Mouse (Mus musculus) ES-CJ7 (cell line): ENCODE measurements around the gene Il34.

Experiments
- DNase-seq: peaks from one replicate; pipeline ENCODE4 v3.0.0; 2011; ENCODE audit warnings: low read depth, low spot score

Il34 gene

GRCm38 (mm10) chr8:110810481-110811065 lies 4.8 kb upstream of the Il34 start:
- no peak for DNase-seq

GRCm38 (mm10) chr8:110809831-110810230 lies 4.1 kb upstream of the Il34 start:
- DNase-seq = no peak

GRCm38 (mm10) chr8:110808495-110809472 lies 3.1 kb upstream of the Il34 start:
- peak; percentile 49 for DNase-seq

- no peak for DNase-seq
Measured at GRCm38 (mm10) chr8:110806146-110806545, 422 bp upstream of the Il34 start.

- DNase-seq = no peak
Measured at GRCm38 (mm10) chr8:110804825-110805514, 754 bp downstream of the Il34 start.

GRCm38 (mm10) chr8:110803856-110804255 lies 1.9 kb downstream of the Il34 start:
- no peak for DNase-seq

GRCm38 (mm10) chr8:110802988-110803387 lies 2.7 kb downstream of the Il34 start:
- no peak for DNase-seq

GRCm38 (mm10) chr8:110797086-110797485 lies 8.6 kb downstream of the Il34 start:
- no peak for DNase-seq

- DNase-seq = no peak
Measured at GRCm38 (mm10) chr8:110794363-110794965, 11.3 kb downstream of the Il34 start.

- DNase-seq = no peak
Measured at GRCm38 (mm10) chr8:110793936-110794335, 11.8 kb downstream of the Il34 start.

GRCm38 (mm10) chr8:110793511-110793910 lies 12.2 kb downstream of the Il34 start:
- no peak for DNase-seq

GRCm38 (mm10) chr8:110792574-110793200 lies 13.0 kb downstream of the Il34 start:
- DNase-seq = no peak

- DNase-seq = no peak
Measured at GRCm38 (mm10) chr8:110791164-110791563, 14.6 kb downstream of the Il34 start.

GRCm38 (mm10) chr8:110790270-110790669 lies 15.5 kb downstream of the Il34 start:
- DNase-seq = no peak

GRCm38 (mm10) chr8:110789571-110789970 lies 16.2 kb downstream of the Il34 start:
- DNase-seq = peak; percentile 36

GRCm38 (mm10) chr8:110788981-110789380 lies 16.7 kb downstream of the Il34 start:
- DNase-seq = no peak

- DNase-seq = no peak
Measured at GRCm38 (mm10) chr8:110787411-110787954, 18.2 kb downstream of the Il34 start.

- DNase-seq = no peak
Measured at GRCm38 (mm10) chr8:110786934-110787333, 18.8 kb downstream of the Il34 start.

- DNase-seq = peak; percentile 81
Measured at GRCm38 (mm10) chr8:110786501-110786900, 19.2 kb downstream of the Il34 start.

GRCm38 (mm10) chr8:110785366-110785765 lies 20.4 kb downstream of the Il34 start:
- DNase-seq = no peak
